Mouse (Mus musculus) adrenal gland, postnatal 14 days (tissue): ENCODE data around the gene Fbxw7. TPM values are rescaled to one million over a fixed set of nuclear protein-coding genes. Genes with fewer than 3 reads are reported as not detected.

ENCODE experiments used
- total RNA-seq: library from RNA; stranded (reverse); gene quantifications from 2 replicates; pipeline ENCODE4 v1.2.3, GENCODE M21; 2021

Gene Fbxw7
- total RNA-seq, 1 experiment from 2014 or later, result 15.8 TPM

Other genes starting within 250 kb of the Fbxw7 start
- 47.2 and 47.6 TPM in 2 replicates for gene Arfip1, start 232.6 kb upstream of the Fbxw7 start, total RNA-seq
- 0.11 TPM in 1 of 2 replicates, not detected in the other for gene Tigd4, start 221.7 kb upstream of the Fbxw7 start, total RNA-seq
- gene Tmem154, start 149.1 kb upstream of the Fbxw7 start, total RNA-seq, result 4.0 and 4.6 TPM in 2 replicates